Mouse (Mus musculus): ENCODE data around the gene Hoxb6. TPM values are rescaled to one million over a fixed set of nuclear protein-coding genes. Genes with fewer than 3 reads are reported as not detected.

The Hoxb6 gene
- polyA plus RNA-seq, 1 experiment: 0.50 TPM

- H3K36me3 ChIP-seq (ENCODE audit: control insufficient read depth, insufficient read depth, low read length): no peaks in the 10 kb centered on the region
- peaks cover 9% of the 10 kb centered on the region; the same call in 1 of the 2 replicates for H3K4me1 ChIP-seq (replicated peaks; ENCODE audit: control insufficient read depth, insufficient read depth, low read length)
- peaks cover 19% of the 10 kb centered on the region for H3K27me3 ChIP-seq (ENCODE audit: control insufficient read depth, insufficient read depth, low read length)
- no peak for DNase-seq
- no peak overlapping the region for H3K27ac ChIP-seq (ENCODE audit: control insufficient read depth, insufficient read depth, low read length)
- 78% methylated on average over 20 of the region's 20 CpGs for WGBS
- no peak for TF ChIP-seq POLR2A (IDR thresholded peaks at IDR 0.05; ENCODE audit: control insufficient read depth, extremely low read depth, insufficient read depth, low read length, poor library complexity)
- no peak for TF ChIP-seq CTCF (IDR thresholded peaks at IDR 0.05; ENCODE audit: borderline replicate concordance, control insufficient read depth, extremely low read depth, insufficient read depth, low read length, poor library complexity)
- H3K4me3 ChIP-seq (ENCODE audit: control insufficient read depth, insufficient read depth, low read length): no peak overlapping the region
Measured at GRCm38 (mm10) chr11:96310183-96310938, 18.1 kb downstream of the Hoxb6 start.

- no peak for TF ChIP-seq CTCF (IDR thresholded peaks at IDR 0.05; ENCODE audit: borderline replicate concordance, control insufficient read depth, extremely low read depth, insufficient read depth, low read length, poor library complexity)
- TF ChIP-seq POLR2A (IDR thresholded peaks at IDR 0.05; ENCODE audit: control insufficient read depth, extremely low read depth, insufficient read depth, low read length, poor library complexity): no peak
- no peaks in the 10 kb centered on the region for H3K36me3 ChIP-seq (ENCODE audit: control insufficient read depth, insufficient read depth, low read length)
- H3K4me3 ChIP-seq (ENCODE audit: control insufficient read depth, insufficient read depth, low read length): no peak overlapping the region; the same call in 1 of the 2 replicates
- 20% methylated on average over 6 of the region's 6 CpGs for WGBS
- H3K4me1 ChIP-seq (replicated peaks; ENCODE audit: control insufficient read depth, insufficient read depth, low read length): peaks cover 9% of the 10 kb centered on the region; the same call in 1 of the 2 replicates
- DNase-seq: no peak
- H3K27me3 ChIP-seq (ENCODE audit: control insufficient read depth, insufficient read depth, low read length): peaks cover 22% of the 10 kb centered on the region
- H3K27ac ChIP-seq (ENCODE audit: control insufficient read depth, insufficient read depth, low read length): no peak overlapping the region
Measured at GRCm38 (mm10) chr11:96311097-96311496, 18.8 kb downstream of the Hoxb6 start.

GRCm38 (mm10) chr11:96311520-96312417 lies 19.5 kb downstream of the Hoxb6 start:
- H3K36me3 ChIP-seq (ENCODE audit: control insufficient read depth, insufficient read depth, low read length): no peaks in the 10 kb centered on the region
- peak; percentile 59 for DNase-seq
- H3K27ac ChIP-seq (ENCODE audit: control insufficient read depth, insufficient read depth, low read length): no peak overlapping the region
- peak overlapping the region; percentile 30 for H3K4me3 ChIP-seq (ENCODE audit: control insufficient read depth, insufficient read depth, low read length)
- TF ChIP-seq POLR2A (IDR thresholded peaks at IDR 0.05; ENCODE audit: control insufficient read depth, extremely low read depth, insufficient read depth, low read length, poor library complexity): no peak
- peak; percentile 80 for TF ChIP-seq CTCF (IDR thresholded peaks at IDR 0.05; ENCODE audit: borderline replicate concordance, control insufficient read depth, extremely low read depth, insufficient read depth, low read length, poor library complexity)
- peaks cover 24% of the 10 kb centered on the region for H3K27me3 ChIP-seq (ENCODE audit: control insufficient read depth, insufficient read depth, low read length)
- H3K4me1 ChIP-seq (replicated peaks; ENCODE audit: control insufficient read depth, insufficient read depth, low read length): peaks cover 9% of the 10 kb centered on the region; the same call in 1 of the 2 replicates
- 4% methylated on average over 30 of the region's 31 CpGs for WGBS

- H3K4me1 ChIP-seq (replicated peaks; ENCODE audit: control insufficient read depth, insufficient read depth, low read length): peaks cover 13% of the 10 kb centered on the region; the same call in 1 of the 2 replicates
- TF ChIP-seq CTCF (IDR thresholded peaks at IDR 0.05; ENCODE audit: borderline replicate concordance, control insufficient read depth, extremely low read depth, insufficient read depth, low read length, poor library complexity) (no peak), POLR2A (IDR thresholded peaks at IDR 0.05; ENCODE audit: control insufficient read depth, extremely low read depth, insufficient read depth, low read length, poor library complexity) (no peak)
- no peak for DNase-seq
- no peaks in the 10 kb centered on the region for H3K36me3 ChIP-seq (ENCODE audit: control insufficient read depth, insufficient read depth, low read length)
- WGBS: 93% methylated on average over 2 of the region's 2 CpGs
- no peak overlapping the region for H3K27ac ChIP-seq (ENCODE audit: control insufficient read depth, insufficient read depth, low read length)
- H3K27me3 ChIP-seq (ENCODE audit: control insufficient read depth, insufficient read depth, low read length): peaks cover 33% of the 10 kb centered on the region
- H3K4me3 ChIP-seq (ENCODE audit: control insufficient read depth, insufficient read depth, low read length): no peak overlapping the region
Measured at GRCm38 (mm10) chr11:96313134-96313533, 20.9 kb downstream of the Hoxb6 start.

- 56% methylated on average over 12 of the region's 12 CpGs for WGBS
- Histone ChIP-seq H3K36me3 (ENCODE audit: control insufficient read depth, insufficient read depth, low read length) (no peaks in the 10 kb centered on the region), H3K27me3 (ENCODE audit: control insufficient read depth, insufficient read depth, low read length) (peaks cover 34% of the 10 kb centered on the region), H3K4me3 (ENCODE audit: control insufficient read depth, insufficient read depth, low read length) (no peak overlapping the region), H3K27ac (ENCODE audit: control insufficient read depth, insufficient read depth, low read length) (no peak overlapping the region), H3K4me1 (replicated peaks; ENCODE audit: control insufficient read depth, insufficient read depth, low read length) (peaks cover 15% of the 10 kb centered on the region; the same call in 1 of the 2 replicates)
- TF ChIP-seq CTCF (IDR thresholded peaks at IDR 0.05; ENCODE audit: borderline replicate concordance, control insufficient read depth, extremely low read depth, insufficient read depth, low read length, poor library complexity) (no peak), POLR2A (IDR thresholded peaks at IDR 0.05; ENCODE audit: control insufficient read depth, extremely low read depth, insufficient read depth, low read length, poor library complexity) (no peak)
- DNase-seq: no peak
Measured at GRCm38 (mm10) chr11:96313806-96314428, 21.6 kb downstream of the Hoxb6 start.
